8 mouse cellular contexts compared by ENCODE assay signal in the genomic region with DNA sequence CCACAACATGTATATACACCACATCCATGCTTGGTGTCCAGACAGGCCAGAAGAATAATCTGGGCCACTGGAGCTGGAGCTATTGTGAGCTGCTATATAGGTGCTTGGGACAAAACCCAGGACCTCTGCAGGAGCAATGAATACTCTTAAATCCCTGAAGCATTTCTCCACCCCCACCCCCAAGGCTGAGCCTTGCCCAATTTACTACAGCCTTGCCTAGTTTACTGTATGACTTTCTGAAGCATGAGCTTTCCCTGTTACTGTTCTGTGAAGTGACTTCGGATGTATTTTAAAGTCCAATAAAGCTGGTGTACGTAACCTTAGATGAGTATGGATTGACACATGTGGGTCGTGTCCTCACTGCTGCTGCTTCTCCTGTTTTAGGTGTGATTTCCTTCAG. TPM values are rescaled to one million over a fixed set of nuclear protein-coding genes. Genes with fewer than 3 reads are reported as not detected.
A peak's percentile ranks its signal among the peaks of the same experiment; 100 is the strongest.
DNase-seq lines count a peak whose midpoint lies in the region; ATAC-seq and TF ChIP-seq lines count a peak whose summit lies in the region.

No protein-coding gene starts in this region.

- no peaks in the 10 kb centered on the region for H3K9me3 ChIP-seq in embryonic facial prominence, embryonic 11.5 days (replicated peaks; ENCODE audit: control insufficient read depth, low read length)
- H3K9me3 ChIP-seq in intestine, embryonic 15.5 days = no peaks in the 10 kb centered on the region

- DNase-seq in kidney, adult 9 months = peak; percentile 26
- no peak for DNase-seq in kidney, postnatal 10 days
- no peak for DNase-seq in embryonic facial prominence, embryonic 11.5 days (ENCODE audit: low spot score)
- DNase-seq in cerebellum, postnatal 25 days = no peak
- DNase-seq in Muller cell, postnatal 12 days (ENCODE audit: inconsistent ontology term) = no peak
- DNase-seq in gastrocnemius, postnatal 10 days = no peak

- H3K9ac ChIP-seq in embryonic facial prominence, embryonic 11.5 days (replicated peaks; ENCODE audit: low read length) = no peak overlapping the region
- H3K9ac ChIP-seq in intestine, embryonic 15.5 days = no peak overlapping the region

- H3K27ac ChIP-seq in embryonic facial prominence, embryonic 11.5 days (replicated peaks; ENCODE audit: low read depth, low read length) = no peak overlapping the region
- peak overlapping the region; percentile 96; the same call in 1 of the 2 replicates for H3K27ac ChIP-seq in intestine, embryonic 15.5 days

- H3K4me1 ChIP-seq in embryonic facial prominence, embryonic 11.5 days (ENCODE audit: control insufficient read depth, insufficient read depth, low read length) = no peaks in the 10 kb centered on the region
- peaks cover 8% of the 10 kb centered on the region; the same call in 1 of the 2 replicates for H3K4me1 ChIP-seq in intestine, embryonic 15.5 days (replicated peaks)

- WGBS in embryonic facial prominence, embryonic 11.5 days = 84% methylated on average over 3 of the region's 3 CpGs
- WGBS in intestine, embryonic 15.5 days = 64% methylated on average over 3 of the region's 3 CpGs

- H3K4me2 ChIP-seq in embryonic facial prominence, embryonic 11.5 days (ENCODE audit: low read depth, low read length) = no peak overlapping the region
- peak overlapping the region; percentile 61 for H3K4me2 ChIP-seq in intestine, embryonic 15.5 days (replicated peaks)
- peak overlapping the region; percentile 61 for H3K4me2 ChIP-seq in myocyte (ENCODE audit: low read depth)

- peak overlapping the region; percentile 80; the same call in 1 of the 2 replicates for H3K4me3 ChIP-seq in embryonic facial prominence, embryonic 11.5 days (ENCODE audit: low read depth, low read length)
- peak overlapping the region; percentile 74 for H3K4me3 ChIP-seq in intestine, embryonic 15.5 days (replicated peaks)
- peak overlapping the region; percentile 70 for H3K4me3 ChIP-seq in myocyte

- H3ac ChIP-seq in myocyte (ENCODE audit: control insufficient read depth, insufficient read length) = no peak overlapping the region

- peaks cover 2% of the 10 kb centered on the region; the same call in 1 of the 2 replicates for H3K36me3 ChIP-seq in embryonic facial prominence, embryonic 11.5 days (replicated peaks; ENCODE audit: control insufficient read depth, insufficient read depth, low read depth, low read length)
- H3K36me3 ChIP-seq in intestine, embryonic 15.5 days = peaks cover 15% of the 10 kb centered on the region; the same call in 1 of the 2 replicates
- H3K36me3 ChIP-seq in myocyte (ENCODE audit: control insufficient read depth, insufficient read depth) = peaks cover 20% of the 10 kb centered on the region

- TF ChIP-seq POLR2A in myocyte (IDR thresholded peaks at IDR 0.05; ENCODE audit: insufficient read length, low read depth) = no peak

- H3K79me2 ChIP-seq in myocyte (ENCODE audit: control insufficient read depth, insufficient read depth) = peaks cover 42% of the 10 kb centered on the region

- ATAC-seq in embryonic facial prominence, embryonic 11.5 days (replicated peaks; ENCODE audit: insufficient number of reproducible peaks, low FRiP score, low TSS enrichment, low read depth) = no peak
- ATAC-seq in intestine, embryonic 15.5 days = no peak

- no peaks in the 10 kb centered on the region for H3K27me3 ChIP-seq in embryonic facial prominence, embryonic 11.5 days (ENCODE audit: control insufficient read depth, insufficient read depth, low read length)
- no peaks in the 10 kb centered on the region for H3K27me3 ChIP-seq in intestine, embryonic 15.5 days (replicated peaks)
- H3K27me3 ChIP-seq in myocyte (ENCODE audit: control insufficient read depth, insufficient read depth, insufficient read length) = no peaks in the 10 kb centered on the region

TF ChIP-seq in myocyte, 11 proteins besides CTCF, POLR2A, EP300 and RAD21:
- TF ChIP-seq TCF12 (IDR thresholded peaks at IDR 0.05; ENCODE audit: insufficient read depth, poor library complexity, severe bottlenecking) (no peak), MYOG (IDR thresholded peaks at IDR 0.05; ENCODE audit: control insufficient read depth in 1 of 3, insufficient read depth in 1 of 3, insufficient read length in 2 of 3, low read depth in 2 of 3) (no peak), POLR2AphosphoS2 (IDR thresholded peaks at IDR 0.05; ENCODE audit: insufficient read length, low read depth) (no peak), SRF (IDR thresholded peaks at IDR 0.05; ENCODE audit: control insufficient read depth, insufficient read length, low read depth) (no peak), MYOD1 (IDR thresholded peaks at IDR 0.05; ENCODE audit: control insufficient read depth in 1 of 3, insufficient read length in 2 of 3, low read depth in 2 of 3) (no peak), REST (IDR thresholded peaks at IDR 0.05; ENCODE audit: insufficient read depth, insufficient read length) (no peak), TCF3 (IDR thresholded peaks at IDR 0.05; ENCODE audit: insufficient read length, low read depth) (no peak), USF1 (IDR thresholded peaks at IDR 0.05; ENCODE audit: low read depth) (no peak), MAX (IDR thresholded peaks at IDR 0.05; ENCODE audit: low read depth) (no peak)

RNA-seq across cellular contexts. Expression of a gene that starts 2.0 kb away (rescaled TPM):
- 41.9 and 47.5 TPM in 2 replicates for polyA plus RNA-seq in embryonic facial prominence, embryonic 11.5 days (2014; fragmentation: Nextera tagmentation; extraction: Ambion mirVana)
- 37.6 and 37.9 TPM in 2 replicates for polyA plus RNA-seq in intestine, embryonic 15.5 days (2015; fragmentation: Nextera tagmentation; extraction: Ambion mirVana)
- 18.1 TPM for polyA plus RNA-seq in myocyte (2012; fragmentation: generic; extraction: Trizol)
- 10 to 100 TPM; 56.8 to 66.1 TPM for total RNA-seq in gastrocnemius, postnatal 10 days (2021)

RNA-seq across cellular contexts. Expression of a gene that starts 5.6 kb away (rescaled TPM):
- polyA plus RNA-seq in embryonic facial prominence, embryonic 11.5 days (2014; fragmentation: Nextera tagmentation; extraction: Ambion mirVana) = 16.1 and 16.3 TPM in 2 replicates
- 11.5 and 12.3 TPM in 2 replicates for polyA plus RNA-seq in intestine, embryonic 15.5 days (2015; fragmentation: Nextera tagmentation; extraction: Ambion mirVana)
- 6.8 TPM for polyA plus RNA-seq in myocyte (2012; fragmentation: generic; extraction: Trizol)
- total RNA-seq in gastrocnemius, postnatal 10 days (2021) = 10 to 100 TPM; 10.3 to 10.5 TPM

RNA-seq across cellular contexts. Expression of a gene that starts 34.8 kb away (rescaled TPM):
- 8.9 and 10.2 TPM in 2 replicates for polyA plus RNA-seq in embryonic facial prominence, embryonic 11.5 days (2014; fragmentation: Nextera tagmentation; extraction: Ambion mirVana)
- polyA plus RNA-seq in intestine, embryonic 15.5 days (2015; fragmentation: Nextera tagmentation; extraction: Ambion mirVana) = 8.9 and 9.2 TPM in 2 replicates
- 21.2 TPM for polyA plus RNA-seq in myocyte (2012; fragmentation: generic; extraction: Trizol)
- 10 to 100 TPM; 29.5 to 35.8 TPM for total RNA-seq in gastrocnemius, postnatal 10 days (2021)

RNA-seq across cellular contexts. Expression of a gene that starts 47.4 kb away (rescaled TPM):
- polyA plus RNA-seq in embryonic facial prominence, embryonic 11.5 days (2014; fragmentation: Nextera tagmentation; extraction: Ambion mirVana) = 4.8 and 5.7 TPM in 2 replicates
- polyA plus RNA-seq in intestine, embryonic 15.5 days (2015; fragmentation: Nextera tagmentation; extraction: Ambion mirVana) = 5.5 and 5.6 TPM in 2 replicates
- polyA plus RNA-seq in myocyte (2012; fragmentation: generic; extraction: Trizol) = not detected
- not detected for total RNA-seq in gastrocnemius, postnatal 10 days (2021)

RNA-seq across cellular contexts. Expression of a gene that starts 54.4 kb away (rescaled TPM):
- polyA plus RNA-seq in embryonic facial prominence, embryonic 11.5 days (2014; fragmentation: Nextera tagmentation; extraction: Ambion mirVana) = 54.8 and 58.5 TPM in 2 replicates
- polyA plus RNA-seq in intestine, embryonic 15.5 days (2015; fragmentation: Nextera tagmentation; extraction: Ambion mirVana) = 36.0 and 37.4 TPM in 2 replicates
- polyA plus RNA-seq in myocyte (2012; fragmentation: generic; extraction: Trizol) = 26.5 TPM
- total RNA-seq in gastrocnemius, postnatal 10 days (2021) = 10 to 100 TPM; 16.2 to 25.3 TPM
